Mouse (Mus musculus) thymus, postnatal 10 days (tissue): ENCODE measurements around the gene Myom1.

Experiments used
- DNase-seq, 2 experiments: peaks; one replicate each; pipeline ENCODE4 v3.0.0; 2021; ENCODE audit warnings: low spot score in 2 of 2

Myom1 gene

GRCm38 (mm10) chr17:71002081-71002743 is at the start of gene Myom1:
Myom1 (plus strand) TSS chr17:71002633.
- peak; percentile 98 for DNase-seq

GRCm38 (mm10) chr17:70963546-70963945 is 38.9 kb upstream of the Myom1 start:
- peak; percentile 85 to 88 for DNase-seq

GRCm38 (mm10) chr17:70965281-70965680 is 37.2 kb upstream of the Myom1 start:
- DNase-seq: no peak

GRCm38 (mm10) chr17:70966126-70966525 is 36.3 kb upstream of the Myom1 start:
- DNase-seq: no peak

- DNase-seq: no peak
These were observed 35.2 kb upstream of the Myom1 start for GRCm38 (mm10) chr17:70967191-70967590.

GRCm38 (mm10) chr17:70967646-70968045 is 34.8 kb upstream of the Myom1 start:
- DNase-seq: no peak

- DNase-seq: peak in 1 of 2 experiments; percentile 37
These were observed 33.7 kb upstream of the Myom1 start for GRCm38 (mm10) chr17:70968606-70969191.

- DNase-seq: no peak
These were observed 31.2 kb upstream of the Myom1 start for GRCm38 (mm10) chr17:70971206-70971605.

- no peak for DNase-seq
These were observed 29.0 kb upstream of the Myom1 start for GRCm38 (mm10) chr17:70973398-70973797.

GRCm38 (mm10) chr17:70974065-70974464 is 28.4 kb upstream of the Myom1 start:
- DNase-seq: peak; percentile 37 to 42

GRCm38 (mm10) chr17:70977799-70978198 is 24.6 kb upstream of the Myom1 start:
- no peak for DNase-seq

GRCm38 (mm10) chr17:70979345-70980223 is 22.8 kb upstream of the Myom1 start:
- DNase-seq: no peak

- DNase-seq: no peak
These were observed 16.7 kb upstream of the Myom1 start for GRCm38 (mm10) chr17:70985501-70986354.

- no peak for DNase-seq
These were observed 16.1 kb upstream of the Myom1 start for GRCm38 (mm10) chr17:70986355-70986740.

GRCm38 (mm10) chr17:70986831-70987660 is 15.4 kb upstream of the Myom1 start:
- no peak for DNase-seq

GRCm38 (mm10) chr17:70988337-70988767 is 14.1 kb upstream of the Myom1 start:
- no peak for DNase-seq

- DNase-seq: no peak
These were observed 13.0 kb upstream of the Myom1 start for GRCm38 (mm10) chr17:70989430-70989829.

GRCm38 (mm10) chr17:70989991-70990390 is 12.4 kb upstream of the Myom1 start:
- DNase-seq: peak; percentile 43 to 45

GRCm38 (mm10) chr17:70990403-70991303 is 11.8 kb upstream of the Myom1 start:
- peak; percentile 73 to 84 for DNase-seq
